Mouse (Mus musculus) stomach, postnatal 0 days (tissue): ENCODE measurements around the gene Anxa3. TPM values are rescaled to one million over a fixed set of nuclear protein-coding genes. Genes with fewer than 3 reads are reported as not detected.

Experiments used
- ATAC-seq: fragments of 200-750 bp; cut with Nextera tagmentation; 2 replicates; pipeline ENCODE4 v1.8.0; 2017; ENCODE audit not compliant: low FRiP score, low TSS enrichment
- DNase-seq: peaks from one replicate; pipeline ENCODE4 v3.0.0-alpha.2; 2016; ENCODE audit warnings: low spot score
- H3K27ac ChIP-seq: fragments of 300-500 bp; sonication (generic); replicated peaks from 2 replicates; pipeline ENCODE4 v1.5.1; 2014; ENCODE audit warnings: mild to moderate bottlenecking, control low read depth
- H3K27me3 ChIP-seq: fragments of 300-500 bp; sonication (generic); 2 replicates; pipeline ENCODE4 v1.6.1; 2014; ENCODE audit warnings: low read length; ENCODE audit not compliant: control insufficient read depth, insufficient read depth
- H3K36me3 ChIP-seq: fragments of 300-500 bp; sonication (generic); 2 replicates; pipeline ENCODE4 v1.6.1; 2014; ENCODE audit warnings: low read length, mixed read lengths; ENCODE audit not compliant: control insufficient read depth, insufficient read depth
- H3K4me1 ChIP-seq: fragments of 300-500 bp; sonication (generic); replicated peaks from 2 replicates; pipeline ENCODE4 v1.6.1; 2014; ENCODE audit warnings: antibody characterized with exemption; ENCODE audit not compliant: control insufficient read depth, insufficient read depth
- H3K4me2 ChIP-seq: fragments of 300-500 bp; sonication (generic); replicated peaks from 2 replicates; pipeline ENCODE4 v1.6.1; 2014; ENCODE audit warnings: low read depth, mild to moderate bottlenecking, control low read depth, moderate library complexity
- H3K4me3 ChIP-seq: fragments of 300-500 bp; sonication (generic); 2 replicates; pipeline ENCODE4 v1.5.1; 2014; ENCODE audit warnings: low read depth, low read length, control low read depth
- H3K9ac ChIP-seq: fragments of 300-500 bp; sonication (generic); 2 replicates; pipeline ENCODE4 v1.6.1; 2014; ENCODE audit warnings: mild to moderate bottlenecking, low read length, control low read depth, mixed read lengths
- H3K9me3 ChIP-seq: fragments of 300-500 bp; sonication (generic); 2 replicates; pipeline ENCODE4 v1.6.1; 2016; ENCODE audit warnings: low read length; ENCODE audit not compliant: control insufficient read depth
- CTCF ChIP-seq: IDR thresholded peaks from 2 replicates; pipeline ENCODE4 v1.5.1; 2016; ENCODE audit warnings: antibody characterized with exemption, low read depth, mild to moderate bottlenecking, moderate library complexity
- EP300 ChIP-seq: optimal IDR thresholded peaks from 2 replicates; pipeline ENCODE3; 2016; ENCODE audit warnings: antibody characterized with exemption
- WGBS: fragments of 180-500 bp; shearing (Covaris S2); extraction: QIAGEN DNeasy Blood & Tissue Kit; methylation state at CpG from one replicate; pipeline ENCODE4 v1.1.7; 2014; 5-methylcytosine and 5-hydroxymethylcytosine counted together
- polyA plus RNA-seq: library from polyadenylated mRNA; unstranded; fragments of >200 nt; fragmentation: Nextera tagmentation; extraction: Ambion mirVana; gene quantifications from 2 replicates; pipeline ENCODE4 v1.2.1, GENCODE M21; 2015

Gene Anxa3
- polyA plus RNA-seq, 1 experiment from 2014 or later: 91.4 TPM

- WGBS: 65% methylated on average over 4 of the region's 4 CpGs
- no peaks in the 10 kb centered on the region for H3K36me3 ChIP-seq
- no peaks in the 10 kb centered on the region for H3K4me1 ChIP-seq
- DNase-seq (no peak), ATAC-seq (no peak)
- no peak overlapping the region for H3K9ac ChIP-seq
- H3K27ac ChIP-seq: no peak overlapping the region
- H3K27me3 ChIP-seq: no peaks in the 10 kb centered on the region
- TF ChIP-seq EP300 (no peak), CTCF (no peak)
- H3K4me3 ChIP-seq: no peak overlapping the region
- H3K9me3 ChIP-seq: no peaks in the 10 kb centered on the region
- no peak overlapping the region for H3K4me2 ChIP-seq
Observed at GRCm38 (mm10) chr5:96810620-96811019, 17.5 kb downstream of the Anxa3 start.

DNA sequence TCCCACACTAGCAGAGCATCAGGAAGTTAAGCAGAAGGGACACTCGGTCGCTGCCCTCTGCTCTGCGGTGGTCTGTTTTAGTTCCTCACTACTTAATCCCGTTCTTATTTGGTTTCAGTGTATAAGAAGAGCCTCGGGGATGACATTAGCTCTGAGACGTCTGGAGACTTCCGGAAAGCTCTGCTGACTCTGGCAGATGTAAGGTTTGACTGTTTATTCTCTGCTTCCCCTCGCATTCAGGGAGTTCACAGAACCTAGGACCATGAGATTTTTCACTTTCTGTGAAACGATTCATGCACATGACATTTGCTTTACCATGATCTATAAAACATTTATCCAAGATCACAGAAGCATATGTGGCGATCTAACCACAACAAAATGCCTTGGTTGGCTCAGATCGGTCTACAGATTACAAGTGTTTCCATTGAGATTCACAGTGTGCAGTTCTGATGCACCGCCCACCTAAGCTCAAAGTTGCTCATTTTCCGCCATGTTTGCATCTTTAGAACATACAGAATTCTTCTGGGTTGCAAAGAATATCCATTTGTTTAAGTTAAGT is 31.7 kb downstream of the Anxa3 start:
- H3K9me3 ChIP-seq: no peaks in the 10 kb centered on the region
- no peak overlapping the region for H3K9ac ChIP-seq
- H3K36me3 ChIP-seq: no peaks in the 10 kb centered on the region
- ATAC-seq (no peak), DNase-seq (no peak)
- H3K4me1 ChIP-seq: no peaks in the 10 kb centered on the region
- no peak for TF ChIP-seq EP300
- TF ChIP-seq CTCF: no peak
- WGBS: 71% methylated on average over 13 of the region's 13 CpGs
- H3K4me2 ChIP-seq: no peak overlapping the region
- no peak overlapping the region for H3K4me3 ChIP-seq
- no peaks in the 10 kb centered on the region for H3K27me3 ChIP-seq
- no peak overlapping the region for H3K27ac ChIP-seq

GRCm38 (mm10) chr5:96827176-96827575 is 34.0 kb downstream of the Anxa3 start:
- ATAC-seq: no peak
- Histone ChIP-seq H3K4me3 (no peak overlapping the region), H3K4me2 (no peak overlapping the region), H3K27ac (no peak overlapping the region), H3K36me3 (no peaks in the 10 kb centered on the region), H3K9ac (no peak overlapping the region), H3K27me3 (no peaks in the 10 kb centered on the region), H3K4me1 (no peaks in the 10 kb centered on the region), H3K9me3 (no peaks in the 10 kb centered on the region)
- TF ChIP-seq CTCF (no peak), EP300 (no peak)
- WGBS: 63% methylated on average over 1 of the region's 1 CpGs
- DNase-seq: no peak

DNA sequence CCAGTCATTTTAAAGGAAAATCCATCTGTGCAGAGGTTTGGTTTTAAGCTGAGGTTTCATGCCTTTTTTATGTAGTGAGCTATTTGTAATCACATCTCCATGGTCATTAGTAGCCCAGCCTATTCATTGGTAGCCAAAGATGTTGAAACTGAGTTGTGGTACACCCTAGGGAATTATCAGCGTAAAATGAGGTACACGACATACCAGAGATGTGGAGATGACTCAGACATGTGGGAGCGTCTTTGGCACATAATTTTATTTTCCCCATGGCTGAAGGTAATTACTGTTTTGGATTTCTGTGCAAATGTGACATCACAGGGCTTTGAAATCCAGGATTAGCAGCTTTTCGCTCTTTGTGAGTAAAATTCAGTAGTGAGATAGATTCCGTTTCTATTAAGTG is 41.2 kb downstream of the Anxa3 start:
- no peak overlapping the region for H3K27ac ChIP-seq
- TF ChIP-seq CTCF (no peak), EP300 (no peak)
- no peaks in the 10 kb centered on the region for H3K4me1 ChIP-seq
- no peaks in the 10 kb centered on the region for H3K36me3 ChIP-seq
- no peaks in the 10 kb centered on the region for H3K9me3 ChIP-seq
- H3K9ac ChIP-seq: no peak overlapping the region
- no peaks in the 10 kb centered on the region for H3K27me3 ChIP-seq
- DNase-seq: no peak
- H3K4me3 ChIP-seq: no peak overlapping the region
- WGBS: 81% methylated on average over 5 of the region's 5 CpGs
- H3K4me2 ChIP-seq: no peak overlapping the region
- ATAC-seq: no peak

DNA sequence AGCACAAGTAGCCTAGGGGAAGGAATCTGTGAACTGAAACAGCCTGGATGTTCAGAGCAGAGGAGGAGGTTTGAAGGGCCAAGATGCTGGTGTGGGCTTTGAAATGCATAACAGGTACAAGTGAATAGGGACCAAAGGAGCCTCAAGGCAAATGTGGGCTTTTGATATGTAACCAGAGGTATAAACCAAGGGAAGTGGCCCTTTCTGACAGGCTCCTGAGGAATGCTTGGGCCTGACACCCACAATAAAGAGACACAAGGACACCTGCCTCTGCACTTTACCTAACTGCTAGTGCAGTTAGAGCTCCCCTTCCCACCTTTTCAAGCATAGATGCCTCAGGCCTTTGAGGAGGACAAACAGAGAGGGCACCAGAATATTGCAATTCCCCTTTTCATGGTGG is 54.8 kb downstream of the Anxa3 start:
- TF ChIP-seq EP300 (no peak), CTCF (no peak)
- Histone ChIP-seq H3K4me2 (no peak overlapping the region), H3K27ac (no peak overlapping the region), H3K36me3 (no peaks in the 10 kb centered on the region), H3K27me3 (no peaks in the 10 kb centered on the region), H3K9me3 (no peaks in the 10 kb centered on the region), H3K4me3 (no peak overlapping the region), H3K4me1 (no peaks in the 10 kb centered on the region), H3K9ac (no peak overlapping the region)
- no peak for ATAC-seq
- no peak for DNase-seq

- Histone ChIP-seq H3K27me3 (no peaks in the 10 kb centered on the region), H3K36me3 (no peaks in the 10 kb centered on the region), H3K4me2 (no peak overlapping the region), H3K9me3 (no peaks in the 10 kb centered on the region), H3K4me3 (no peak overlapping the region), H3K9ac (no peak overlapping the region), H3K4me1 (no peaks in the 10 kb centered on the region), H3K27ac (no peak overlapping the region)
- 72% methylated on average over 3 of the region's 3 CpGs for WGBS
- TF ChIP-seq CTCF (no peak), EP300 (no peak)
- ATAC-seq (no peak), DNase-seq (no peak)
Observed at GRCm38 (mm10) chr5:96848386-96848785, 55.2 kb downstream of the Anxa3 start.
